Mouse (Mus musculus) kidney, adult 8-10 months (tissue): ENCODE measurements around the gene 4930556J24Rik.
"Not testable (repeated sequence)": the region's sequence is repeated elsewhere in the genome, so short reads cannot be mapped to it uniquely, and the experiment has no call there.

ENCODE experiments used
- DNase-seq, 2 experiments: peaks; one replicate each; pipeline ENCODE4 v3.0.0; 2022

Gene 4930556J24Rik

GRCm38 (mm10) chr11:3970361-3970760 lies 6.2 kb downstream of the 4930556J24Rik start:
- DNase-seq, result no peak

GRCm38 (mm10) chr11:3969837-3970236 lies 6.7 kb downstream of the 4930556J24Rik start:
- peak in 1 of 2 experiments; percentile 54 for DNase-seq

GRCm38 (mm10) chr11:3964416-3965172 lies 12.0 kb downstream of the 4930556J24Rik start:
- no peak for DNase-seq

DNA sequence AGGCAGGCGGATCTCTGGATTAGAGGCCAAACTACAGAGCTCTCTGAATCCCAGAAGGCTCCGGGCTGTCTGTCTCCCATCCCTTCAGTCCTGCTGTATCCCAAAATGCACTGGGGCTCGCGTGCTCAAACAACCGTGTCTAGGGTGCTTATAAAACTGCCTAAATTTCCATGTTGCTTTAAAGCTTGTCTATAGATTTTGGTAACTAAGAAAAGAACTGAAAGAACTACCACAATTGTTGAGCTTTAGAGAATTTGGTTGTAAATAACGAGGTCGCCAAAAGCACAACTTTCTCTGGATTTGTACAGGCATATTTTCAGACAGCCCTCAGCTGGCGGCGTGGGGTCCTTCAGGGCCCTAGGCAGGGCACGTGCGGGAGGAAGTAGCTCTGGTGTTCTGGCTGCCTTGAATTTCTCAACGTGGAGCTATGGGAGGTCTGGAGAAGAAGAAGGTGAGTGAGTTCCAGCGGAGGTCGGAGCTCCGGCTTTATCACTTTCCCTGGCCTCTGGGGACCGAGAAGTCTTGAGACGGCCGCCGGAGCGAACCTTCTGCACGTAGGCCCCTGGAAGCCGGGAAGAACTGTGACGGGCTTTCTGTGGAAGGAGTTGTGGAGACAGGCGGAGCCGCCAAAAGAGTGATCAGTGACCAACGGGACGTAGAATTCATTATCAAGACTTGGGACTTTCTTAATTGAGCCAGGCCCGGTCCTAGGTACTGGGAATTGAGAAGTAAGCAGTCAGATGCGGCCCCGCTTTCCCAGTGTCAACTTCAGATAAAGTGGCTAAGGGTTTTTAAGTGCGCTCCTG lies 12.8 kb downstream of the 4930556J24Rik start, which contains the start of gene Pes1:
Gene Pes1, plus strand, starts transcription at position 366 of the 806 bp plus-strand sequence.
- DNase-seq, result peak; percentile 85 to 88

- no peak for DNase-seq
These were observed 13.4 kb downstream of the 4930556J24Rik start for GRCm38 (mm10) chr11:3963155-3963554.

GRCm38 (mm10) chr11:3961761-3962160 lies 14.8 kb downstream of the 4930556J24Rik start:
- DNase-seq, result no peak

- DNase-seq, result no peak
These were observed 15.7 kb downstream of the 4930556J24Rik start for GRCm38 (mm10) chr11:3960901-3961300.

DNA sequence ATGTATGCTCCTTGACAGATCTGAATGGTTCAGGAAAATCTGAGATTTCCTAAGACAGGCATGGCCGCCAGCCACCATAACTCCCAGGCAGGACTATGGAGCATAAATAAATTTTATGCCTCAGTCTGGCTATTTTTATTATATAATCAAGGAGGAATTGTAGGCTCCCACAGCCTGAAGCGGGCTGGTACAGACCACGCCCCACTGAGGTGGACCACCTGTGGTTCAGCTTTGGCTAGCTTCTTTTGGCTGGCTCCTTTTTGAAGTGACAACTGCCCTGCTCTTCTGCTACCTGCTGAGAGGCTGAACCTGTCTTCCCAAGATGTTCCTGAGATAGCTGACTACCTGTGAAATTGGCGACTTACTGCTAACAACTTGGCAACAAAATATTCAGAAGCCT lies 21.2 kb downstream of the 4930556J24Rik start:
- DNase-seq, result not testable (repeated sequence)

DNA sequence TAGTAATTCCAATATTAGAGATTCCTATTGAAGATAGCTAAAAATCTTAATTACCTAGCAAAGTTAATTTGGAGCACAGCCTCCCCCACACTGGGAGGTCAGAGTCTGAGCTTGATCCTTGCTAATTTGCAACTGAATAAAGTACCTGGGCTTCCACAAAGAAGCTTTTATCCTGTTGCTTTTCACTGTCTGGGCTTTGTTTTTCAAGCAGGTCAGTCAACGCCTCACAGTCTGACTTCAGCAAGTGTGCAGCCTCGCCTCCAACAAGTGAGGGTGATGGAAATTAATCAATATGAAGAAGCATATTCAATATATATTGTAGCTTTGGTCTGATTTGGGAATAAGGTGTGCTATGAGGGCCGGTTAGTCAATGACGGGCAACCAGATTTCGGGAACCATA lies 21.7 kb downstream of the 4930556J24Rik start:
- DNase-seq, result not testable (repeated sequence)

GRCm38 (mm10) chr11:3946386-3946785 lies 30.2 kb downstream of the 4930556J24Rik start:
- no peak for DNase-seq

DNA sequence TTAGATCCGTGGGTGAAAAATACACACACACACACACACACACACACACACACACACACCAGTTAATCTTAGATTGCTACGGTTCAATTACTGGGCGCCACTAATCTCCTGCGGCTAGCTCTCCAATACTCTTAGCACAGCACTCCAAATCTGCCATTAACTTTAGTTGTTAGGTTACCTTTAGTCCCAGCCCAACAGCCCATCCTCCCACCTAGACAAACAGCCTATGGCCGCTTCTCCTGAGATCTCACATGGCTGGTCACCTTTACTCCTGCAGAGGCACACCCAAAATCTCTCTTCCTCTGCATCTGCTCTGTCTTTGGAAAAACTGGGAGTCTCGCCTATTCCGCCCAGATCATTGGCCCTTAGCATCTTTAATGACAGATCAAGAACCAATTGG lies 35.2 kb downstream of the 4930556J24Rik start:
- DNase-seq, result peak; percentile 36 to 43

- DNase-seq, result peak; percentile 79 to 90
These were observed 39.2 kb downstream of the 4930556J24Rik start for GRCm38 (mm10) chr11:3937321-3937874.

- DNase-seq, result no peak
These were observed 40.3 kb downstream of the 4930556J24Rik start for GRCm38 (mm10) chr11:3936318-3936717.

- DNase-seq, result peak; percentile 55 to 71
These were observed 41.4 kb downstream of the 4930556J24Rik start for GRCm38 (mm10) chr11:3935135-3935534.

- peak; percentile 54 to 67 for DNase-seq
These were observed 42.8 kb downstream of the 4930556J24Rik start for GRCm38 (mm10) chr11:3933756-3934285.

DNA sequence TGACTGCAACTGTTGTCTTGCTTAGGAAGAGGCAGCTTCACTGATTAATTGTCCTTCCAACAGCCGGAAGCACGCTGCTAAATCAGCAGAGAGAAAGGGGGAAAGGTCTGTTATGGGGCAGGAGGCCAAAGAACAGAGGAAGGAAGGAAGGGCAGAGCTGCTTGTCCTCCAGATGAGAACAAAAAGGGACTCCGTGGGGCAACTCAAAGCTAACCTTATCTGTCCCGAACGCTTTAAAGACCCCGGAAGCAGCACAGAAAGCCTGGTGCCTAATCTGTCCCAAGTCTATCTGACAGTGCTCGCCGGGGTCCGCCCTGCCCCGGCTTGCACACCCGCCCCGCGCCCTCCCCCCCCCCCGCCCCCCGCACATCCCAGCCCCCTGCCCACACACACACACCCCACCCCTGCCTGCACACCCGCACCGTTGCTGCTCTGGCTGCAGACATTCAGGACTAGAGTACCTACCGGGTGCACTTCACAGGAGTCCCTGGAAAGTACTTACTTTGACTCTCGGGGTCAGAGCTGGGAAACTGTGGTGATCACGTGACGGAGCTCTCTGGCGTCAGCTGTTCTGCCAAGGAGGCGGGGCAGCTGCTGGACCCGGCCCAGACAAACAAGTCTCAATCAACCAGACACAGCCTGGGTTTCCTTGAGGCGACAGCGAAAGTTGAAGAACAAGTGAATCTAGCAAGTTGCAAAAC lies 44.9 kb downstream of the 4930556J24Rik start, which contains the start of gene Tcn2:
Gene Tcn2, minus strand, starts transcription at position 649 of the 701 bp plus-strand sequence.
- DNase-seq, result peak; percentile 97

DNA sequence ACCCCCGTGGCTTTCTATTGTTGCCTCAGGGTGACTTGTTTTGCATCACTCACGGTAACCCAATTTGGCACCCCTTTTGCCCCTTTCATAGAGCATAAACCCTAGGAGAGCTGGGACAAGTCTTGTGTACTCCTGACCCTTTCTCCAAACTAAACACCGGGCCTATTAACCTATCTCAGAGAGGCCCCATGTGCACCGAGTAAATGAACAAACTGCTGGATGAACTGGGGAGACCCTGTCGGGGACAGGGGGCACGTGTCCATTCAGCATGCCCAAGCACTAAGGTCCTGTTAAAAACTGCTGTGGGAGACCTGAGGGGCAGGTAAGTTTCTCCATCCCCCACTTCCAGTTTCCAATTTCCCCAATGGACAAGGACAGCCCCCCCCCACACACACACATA lies 45.6 kb downstream of the 4930556J24Rik start:
- DNase-seq, result peak; percentile 42 to 48

GRCm38 (mm10) chr11:3930019-3930418 lies 46.6 kb downstream of the 4930556J24Rik start:
- DNase-seq, result no peak

DNA sequence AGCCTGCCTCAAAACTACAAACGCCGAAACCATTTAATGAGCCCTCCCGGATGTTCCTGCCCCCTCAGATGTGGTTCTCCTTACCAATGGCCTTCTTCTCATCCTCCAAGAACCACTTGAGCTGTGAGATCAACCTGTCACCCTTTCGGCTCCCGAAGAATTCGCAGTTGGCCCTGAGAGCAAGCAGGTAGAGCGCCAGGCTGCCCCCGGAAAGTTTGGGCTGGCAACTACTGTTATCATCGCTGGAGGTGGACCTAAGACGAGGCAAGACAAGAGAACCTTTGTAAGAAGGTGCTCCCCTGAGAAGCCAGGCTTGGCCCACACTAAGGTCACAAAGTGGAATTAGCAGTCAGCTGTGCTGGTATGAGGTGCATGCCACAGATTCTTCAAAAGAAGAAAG lies 50.7 kb downstream of the 4930556J24Rik start:
- no peak for DNase-seq

DNA sequence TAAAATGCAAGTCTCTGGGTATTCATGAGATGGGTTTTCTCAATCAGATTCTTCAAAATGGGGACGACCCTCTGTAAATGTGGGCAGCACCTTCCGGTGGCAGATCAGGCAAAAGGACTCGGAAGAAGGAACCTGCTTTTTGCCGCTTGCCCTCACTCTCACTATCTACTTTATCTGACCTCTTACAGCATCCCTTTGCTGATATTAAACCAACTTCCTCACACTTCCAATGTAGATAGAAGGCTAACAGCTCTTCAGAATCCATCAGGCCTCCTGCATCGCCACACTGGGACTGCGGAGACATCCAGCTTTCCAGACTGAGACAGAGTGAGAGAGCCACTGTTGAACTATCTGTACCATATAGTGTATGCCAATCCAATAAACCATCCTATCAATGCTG lies 53.8 kb downstream of the 4930556J24Rik start:
- DNase-seq, result no peak

DNA sequence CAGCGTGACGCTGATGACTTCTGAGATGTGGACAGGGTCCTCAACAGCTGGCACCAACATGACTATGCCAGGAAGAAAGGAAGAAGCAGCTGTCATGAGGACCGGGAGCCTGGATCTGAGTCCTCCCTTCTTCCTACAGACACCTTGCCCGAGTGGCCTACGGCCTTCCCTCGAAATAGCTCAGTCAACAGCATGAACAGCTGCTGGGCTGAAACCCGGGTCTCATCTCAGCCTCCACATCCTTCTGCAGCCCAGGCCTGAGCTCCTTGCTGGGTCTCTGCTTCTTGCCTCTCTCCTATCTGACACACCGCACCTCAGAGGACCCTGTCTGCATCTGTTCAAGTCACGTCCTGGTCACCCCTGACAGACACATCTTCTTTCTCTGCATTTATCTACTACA lies 54.5 kb downstream of the 4930556J24Rik start:
- no peak for DNase-seq

GRCm38 (mm10) chr11:3921281-3921850 lies 55.2 kb downstream of the 4930556J24Rik start:
- peak in 1 of 2 experiments; percentile 52 for DNase-seq
